Mouse (Mus musculus) thymus, postnatal 36 days (tissue): ENCODE data around the gene Cnih3.
A peak's percentile ranks its signal among the peaks of the same experiment; 100 is the strongest.

Experiments used
- DNase-seq, 2 experiments: peaks; one replicate each; pipeline ENCODE4 v3.0.0; 2022; ENCODE audit warnings: mixed read lengths in 2 of 2

Cnih3 gene

DNA sequence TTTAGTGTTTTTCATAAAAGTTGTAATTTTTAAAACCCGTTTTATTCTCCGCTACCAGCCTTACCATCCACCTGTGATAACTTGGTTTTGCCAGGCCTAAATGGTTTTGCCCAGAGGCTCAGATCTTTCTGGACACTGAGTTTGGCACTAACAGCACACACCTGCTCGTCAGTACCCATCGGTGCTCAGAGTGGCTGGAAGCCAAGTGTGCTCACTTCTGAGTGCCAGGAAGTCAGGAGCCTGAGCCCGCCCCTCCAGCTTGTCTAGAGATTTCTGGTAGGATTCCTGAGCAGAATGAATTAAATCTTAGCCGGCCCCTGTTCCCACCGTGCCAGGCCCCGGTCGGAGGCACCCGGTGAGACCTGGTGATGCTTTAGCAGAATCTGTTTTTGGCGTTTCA, 54.9 kb downstream of the Cnih3 start:
- DNase-seq = no peak

DNA sequence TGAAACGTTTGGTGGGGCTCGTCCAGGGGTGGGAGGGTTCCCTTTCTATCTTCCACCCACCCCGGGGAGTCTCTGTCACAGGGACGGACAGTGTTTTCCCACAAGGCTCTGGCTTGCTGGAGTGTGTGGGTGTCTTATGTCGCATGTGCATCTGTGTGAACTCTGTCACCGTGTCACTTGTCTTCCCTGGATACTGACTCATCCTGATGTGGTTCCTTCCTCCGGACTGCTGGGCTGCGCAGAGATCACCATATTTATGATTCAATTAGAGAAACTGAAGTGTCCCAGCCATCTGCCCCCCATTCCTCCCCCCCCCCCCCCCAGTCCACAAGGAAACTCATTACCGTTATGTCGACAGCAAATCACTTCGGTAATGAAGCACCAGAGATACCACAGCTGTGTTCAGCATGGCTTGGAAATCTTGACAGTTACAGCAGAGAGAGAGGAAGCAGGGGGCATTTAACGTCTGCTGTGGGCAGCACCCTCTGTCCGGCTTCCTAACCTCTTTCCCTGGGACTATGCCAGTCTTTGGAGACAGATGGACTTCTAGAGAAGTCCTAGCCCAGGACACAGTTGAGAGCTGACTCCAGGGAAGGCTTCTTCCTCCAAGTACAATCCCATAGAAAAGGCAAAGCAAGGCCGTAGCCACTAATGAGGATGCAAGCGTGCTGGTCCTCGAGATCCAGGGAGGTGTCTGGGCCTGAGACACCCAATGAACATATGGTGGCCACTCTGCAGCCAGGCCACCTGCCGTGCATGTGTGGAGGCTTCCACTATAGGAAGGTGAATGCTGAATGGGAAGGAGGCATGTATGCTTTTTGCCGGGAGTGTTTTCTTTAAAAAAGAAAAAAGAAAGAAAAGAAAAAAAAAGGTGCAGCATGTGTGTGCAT, 55.9 kb downstream of the Cnih3 start:
- DNase-seq = no peak

DNA sequence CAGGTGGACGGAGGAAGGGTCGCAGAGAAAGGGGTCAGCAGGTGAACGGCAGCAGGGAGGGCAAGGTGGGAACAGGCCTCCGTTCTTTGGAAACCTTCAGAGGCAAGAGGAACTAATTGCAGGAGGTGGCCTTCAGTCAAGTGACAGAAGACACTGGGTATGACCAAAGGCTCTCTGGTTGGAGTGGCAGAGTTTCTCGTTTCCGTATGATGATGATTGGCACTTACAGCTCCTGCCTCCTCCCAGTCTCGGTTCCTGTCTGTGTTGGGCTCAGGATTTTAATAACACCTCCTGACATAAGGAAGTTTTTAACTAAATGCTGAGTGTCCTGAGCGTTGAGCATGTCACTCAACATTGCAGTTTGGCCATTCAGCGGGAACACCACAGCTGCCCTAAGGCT, 57.3 kb downstream of the Cnih3 start:
- DNase-seq = no peak

DNA sequence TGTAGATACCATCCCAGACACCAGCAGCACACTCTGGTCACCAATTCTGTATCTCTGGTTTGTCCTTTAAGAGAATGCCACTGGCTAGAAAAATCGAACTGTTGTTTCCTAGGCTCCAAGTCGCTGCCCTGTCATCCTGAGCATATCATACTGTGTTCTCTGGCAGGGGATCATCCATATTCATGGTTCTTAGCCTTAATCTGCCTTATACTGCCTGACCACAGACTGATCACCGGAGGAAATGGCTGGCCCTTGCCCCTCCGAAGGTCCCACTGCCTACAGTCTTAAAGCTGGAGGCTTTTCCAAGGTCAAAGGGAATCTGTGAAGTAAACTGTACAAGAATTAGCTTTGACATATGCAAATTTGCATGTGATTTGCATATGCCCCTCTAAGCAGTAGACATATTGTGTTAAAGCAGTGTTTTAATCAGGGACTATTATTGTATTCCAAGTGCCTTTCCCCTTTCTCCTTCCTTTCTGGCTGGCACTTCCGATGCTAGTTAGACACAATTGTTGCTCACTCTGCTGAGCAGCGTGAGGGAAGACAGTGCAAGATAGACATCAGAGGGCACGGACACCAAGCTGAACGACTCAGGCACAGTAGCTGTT, 58.3 kb downstream of the Cnih3 start:
- DNase-seq = no peak

DNA sequence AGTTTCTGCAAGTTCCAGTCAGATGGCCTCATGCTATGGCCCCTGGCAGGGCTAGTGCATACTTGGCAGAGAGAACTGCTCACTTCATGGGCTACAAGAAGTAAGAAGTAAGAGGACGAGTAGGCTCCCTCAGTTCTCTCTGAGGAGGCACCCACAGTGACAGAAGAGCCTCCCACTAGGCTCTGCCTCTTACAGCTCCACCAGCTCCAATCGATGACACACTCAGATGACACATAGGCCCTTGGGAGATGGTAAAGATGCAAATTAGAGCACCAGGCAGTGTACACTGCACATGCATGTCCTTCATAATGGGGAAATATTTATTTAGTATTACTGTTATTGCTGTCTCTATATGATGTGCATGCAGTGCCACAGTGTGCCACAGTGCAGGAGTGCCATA, 62.6 kb downstream of the Cnih3 start:
- DNase-seq = no peak

DNA sequence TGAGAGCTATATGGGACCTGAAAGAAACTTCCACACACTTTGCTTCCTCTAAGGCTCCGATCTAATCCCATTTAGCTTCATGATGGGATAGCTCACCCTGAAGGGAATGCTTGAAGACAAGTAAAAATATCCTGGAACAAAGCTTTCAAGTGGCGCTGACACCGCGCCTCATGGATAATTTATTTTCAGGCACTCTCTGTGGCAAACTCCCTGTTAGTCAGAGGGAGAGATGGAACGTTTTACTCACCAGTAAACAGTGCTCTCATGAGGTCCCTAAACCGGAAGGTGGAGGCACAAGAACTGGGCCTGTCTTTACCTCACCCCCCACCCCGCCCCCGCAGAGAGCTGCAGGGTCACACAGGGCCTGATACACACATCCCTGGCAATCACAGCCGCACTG, 64.4 kb downstream of the Cnih3 start:
- DNase-seq = no peak

DNA sequence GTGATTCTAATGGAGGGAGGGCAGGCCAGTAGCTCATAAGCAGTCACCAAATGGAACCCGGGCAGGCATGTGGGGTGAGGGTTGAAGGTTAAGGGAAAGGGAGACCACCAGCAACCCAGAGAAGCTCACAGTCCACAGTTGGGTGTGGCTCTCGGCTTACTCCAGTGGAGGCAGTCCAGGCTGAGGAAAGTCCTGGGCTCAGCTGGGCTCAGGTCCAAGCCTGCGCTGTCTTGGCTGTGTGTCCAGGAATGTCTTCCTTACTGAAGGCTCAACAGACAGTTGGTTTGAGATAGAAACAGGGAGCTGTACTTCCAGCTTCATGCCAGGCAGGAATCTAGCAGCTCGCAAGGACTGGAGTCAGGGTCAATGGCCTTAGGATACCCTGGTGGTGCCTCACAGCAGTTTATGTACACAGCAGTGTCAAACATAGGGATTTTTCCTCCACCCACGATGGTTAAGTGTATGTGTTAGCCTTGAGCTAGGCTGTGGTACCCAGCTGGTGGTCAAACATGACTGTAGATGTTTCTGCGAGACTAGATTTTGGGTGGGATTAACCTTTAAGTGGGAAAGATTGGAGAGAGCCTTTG, 65.6 kb downstream of the Cnih3 start:
- DNase-seq = no peak

DNA sequence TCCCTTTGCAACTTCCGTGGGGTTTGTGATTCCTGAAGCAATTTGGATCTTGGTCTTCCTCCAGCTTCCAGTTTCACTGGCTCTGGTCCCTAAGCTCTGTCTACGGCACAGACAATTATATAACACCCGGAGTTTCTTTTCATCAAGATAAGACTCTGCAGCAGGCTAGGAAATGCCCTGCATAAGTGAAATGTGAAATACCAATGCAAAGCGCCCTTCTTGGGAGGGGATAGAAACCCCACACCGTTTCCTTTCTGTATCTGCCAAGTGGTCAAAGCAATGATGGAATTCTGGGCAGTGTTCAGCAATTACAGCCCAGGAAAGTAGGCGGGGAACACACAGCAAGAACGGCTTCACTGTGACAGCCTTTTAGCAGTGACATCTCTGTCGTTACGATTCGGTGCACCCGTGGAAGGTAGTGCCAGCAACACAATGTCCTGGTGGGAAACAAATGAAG, 67.7 kb downstream of the Cnih3 start:
- no peak for DNase-seq

DNA sequence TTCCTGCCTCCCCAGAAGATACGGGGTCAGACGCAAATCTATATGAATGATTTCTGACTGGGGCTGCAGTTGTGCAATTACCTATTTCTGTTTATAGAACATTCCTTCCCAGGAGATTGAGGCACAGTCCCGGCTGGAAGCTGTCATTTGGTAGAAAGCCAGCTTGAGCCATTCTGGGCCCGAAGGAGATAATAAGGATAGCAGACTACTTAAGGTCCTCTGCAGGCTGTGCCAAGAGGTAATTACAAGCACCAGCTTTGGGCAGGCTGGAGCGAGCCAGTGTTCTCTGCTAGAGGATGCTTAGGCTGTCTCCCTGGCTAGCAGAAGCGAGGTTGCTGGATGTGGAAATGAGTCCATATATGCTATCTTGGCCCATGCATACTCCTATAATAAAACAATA, 70.4 kb downstream of the Cnih3 start:
- DNase-seq = no peak

DNA sequence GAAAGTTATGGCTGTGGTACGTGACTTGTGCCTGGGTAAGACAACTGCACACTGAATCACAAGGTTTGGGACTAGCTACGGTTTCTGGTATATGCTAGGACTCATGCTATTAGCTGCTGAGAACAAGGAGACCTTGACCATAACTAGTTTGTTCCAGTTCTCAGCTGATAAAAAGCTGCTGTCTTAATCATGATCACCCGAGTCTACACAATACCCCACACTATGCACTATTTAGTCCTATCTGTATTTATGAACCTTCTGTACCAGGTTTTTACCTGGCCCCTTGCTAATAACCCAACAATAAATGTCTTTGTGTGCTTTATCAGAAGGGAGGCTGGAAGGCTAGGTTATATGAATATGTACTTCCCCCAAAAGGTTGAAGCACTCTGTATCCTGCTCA, 72.5 kb downstream of the Cnih3 start:
- no peak for DNase-seq

DNA sequence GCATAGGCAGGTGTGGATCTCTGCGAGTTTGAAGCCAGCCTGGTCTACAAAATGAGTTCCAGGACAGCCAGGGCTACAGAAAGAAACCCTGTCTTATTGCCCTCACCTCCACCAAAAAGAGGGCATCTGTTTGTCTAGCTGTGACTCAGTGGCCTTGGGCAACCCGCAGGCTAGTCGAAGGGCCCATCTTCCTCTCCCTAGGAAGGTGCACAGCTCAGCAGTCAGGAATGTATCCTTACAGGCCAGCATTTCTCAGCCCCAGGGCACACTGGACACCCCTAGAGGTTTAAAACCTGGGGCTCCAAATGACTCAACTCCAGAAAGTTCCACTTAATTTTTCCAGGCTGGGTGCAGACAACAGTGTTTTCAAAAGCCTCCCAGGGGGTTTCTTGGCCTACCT, 73.0 kb downstream of the Cnih3 start:
- no peak for DNase-seq

DNA sequence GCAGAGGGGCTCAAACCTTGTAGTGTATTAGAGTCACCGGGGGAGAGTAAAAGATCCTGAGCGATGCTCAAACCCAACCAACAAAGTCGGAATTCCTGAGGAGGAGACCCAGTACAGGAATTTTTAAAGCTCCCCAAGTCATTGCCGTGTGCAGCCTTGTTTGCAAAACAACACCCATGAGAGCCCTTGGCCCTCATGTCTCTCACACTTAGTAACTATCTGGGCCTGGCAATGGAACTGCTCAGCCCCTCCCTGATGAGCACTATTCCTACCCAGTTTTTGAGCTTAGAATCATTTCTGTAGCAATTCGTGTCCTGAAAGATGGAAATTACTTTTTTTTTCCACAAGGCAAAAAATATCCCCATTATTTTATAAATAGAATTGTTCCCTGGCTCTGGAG, 74.0 kb downstream of the Cnih3 start:
- DNase-seq = no peak

DNA sequence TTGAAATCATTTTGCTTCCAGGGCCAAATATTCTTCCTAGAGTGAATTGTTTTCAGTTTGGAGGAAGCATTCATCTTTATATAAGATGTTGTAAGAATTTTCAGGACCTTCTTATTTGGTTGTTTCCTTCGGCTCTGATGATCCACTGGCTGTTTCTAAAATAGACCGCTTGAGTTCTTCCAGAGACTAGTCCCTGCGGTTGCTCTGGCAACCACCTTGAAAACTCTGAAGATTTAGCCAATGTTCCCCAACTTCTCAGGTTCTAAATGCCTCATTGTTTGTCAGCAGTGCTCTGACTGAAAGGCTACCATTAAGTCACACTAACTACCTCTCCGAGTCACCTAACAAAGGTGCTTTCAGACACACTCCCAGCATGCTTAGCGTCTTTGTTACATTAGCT, 80.8 kb downstream of the Cnih3 start:
- no peak for DNase-seq

DNA sequence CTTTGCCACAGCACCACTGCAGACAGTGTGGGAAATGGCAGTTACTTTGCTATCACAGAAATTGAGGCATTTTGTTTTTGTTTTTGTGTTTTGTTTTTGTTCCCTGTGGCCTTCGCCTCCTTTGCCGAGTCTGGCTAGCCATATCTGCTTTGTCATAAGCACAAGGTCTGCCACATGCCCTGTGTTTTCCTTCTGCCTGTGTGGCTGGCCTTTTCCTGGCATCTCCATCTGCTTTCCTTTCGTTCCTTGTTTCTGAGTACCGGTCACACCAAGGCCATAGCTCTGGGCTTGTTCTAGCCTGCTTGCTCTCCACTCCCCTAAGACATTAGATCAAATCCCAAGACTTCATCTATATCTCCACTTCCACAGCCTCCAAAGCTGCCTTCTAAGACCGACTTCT, 83.0 kb downstream of the Cnih3 start:
- no peak for DNase-seq

DNA sequence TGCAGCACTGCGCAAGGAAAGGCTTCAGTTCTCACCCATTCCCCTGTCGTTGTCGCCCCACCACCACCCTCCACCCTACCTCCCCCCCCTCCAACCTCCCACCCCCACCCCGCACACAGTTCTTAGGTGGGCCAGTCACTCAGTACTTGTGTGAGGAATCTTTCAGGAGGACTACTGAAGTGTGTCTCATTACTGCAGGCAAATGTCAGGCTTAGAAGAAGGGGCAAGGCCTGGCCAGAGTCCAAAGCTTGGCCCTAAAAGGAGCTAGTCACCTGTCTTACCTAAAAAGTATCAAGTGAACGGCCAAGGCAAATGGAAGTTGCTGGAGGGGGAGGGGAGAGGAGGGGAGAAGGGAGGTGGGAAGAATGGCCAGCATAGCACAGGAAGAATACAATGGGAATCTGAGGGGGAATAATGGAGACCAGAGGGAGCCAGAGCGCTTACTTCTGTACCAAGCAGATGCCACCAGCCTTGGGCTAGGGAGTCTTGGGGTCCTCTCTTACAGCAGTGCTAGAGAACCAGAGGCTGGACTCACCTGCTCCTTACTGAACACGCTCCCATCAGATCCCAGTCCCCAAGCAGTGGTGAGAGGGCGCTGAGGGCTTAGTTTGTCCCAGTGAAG, 88.7 kb downstream of the Cnih3 start:
- DNase-seq = no peak

DNA sequence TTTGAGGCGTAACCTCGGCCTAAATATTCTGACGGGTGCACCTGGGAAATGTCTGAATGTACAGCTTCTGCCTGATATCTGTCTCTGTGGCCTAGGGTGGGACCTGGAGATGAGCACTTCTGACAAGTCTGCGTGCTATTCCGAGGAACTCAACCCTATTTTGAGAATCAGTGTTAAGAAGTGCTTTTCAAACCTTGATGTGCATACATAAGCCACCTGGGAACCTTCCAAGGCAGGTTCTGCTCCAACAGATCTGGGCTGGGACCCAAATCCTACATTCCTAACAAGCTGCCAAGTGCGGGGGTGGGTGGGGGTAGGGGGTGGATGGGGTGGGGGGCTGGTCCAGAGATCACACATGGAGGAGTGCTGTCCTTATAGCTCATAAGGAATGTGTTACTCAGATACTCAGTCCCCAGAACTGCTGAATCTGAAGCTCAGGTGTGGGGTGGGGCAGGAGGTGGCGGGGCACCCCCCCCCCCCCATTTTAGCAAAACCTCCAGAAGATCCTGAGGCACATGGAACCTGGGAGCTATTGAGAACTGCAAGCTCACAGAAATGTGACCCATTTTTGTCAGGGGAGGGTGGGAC, 89.3 kb downstream of the Cnih3 start:
- no peak for DNase-seq

DNA sequence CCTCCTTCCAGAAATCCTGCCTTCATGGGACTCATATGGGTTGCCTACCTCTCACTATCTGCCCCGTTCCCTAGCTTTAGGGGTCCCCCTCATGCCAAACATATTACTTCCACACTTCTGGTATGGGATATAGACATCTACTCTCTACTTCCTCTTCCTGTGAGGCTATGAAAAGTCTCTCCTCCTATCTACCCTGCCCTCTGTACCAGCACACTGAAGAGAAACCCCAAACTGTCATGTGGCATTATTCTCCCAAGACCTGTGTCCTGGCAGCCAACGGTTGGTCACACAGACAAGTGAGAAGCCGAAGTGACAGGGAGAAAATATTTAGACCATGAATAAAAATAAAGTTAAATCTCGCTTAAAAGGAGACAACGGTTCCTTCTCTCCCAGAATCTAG, 92.6 kb downstream of the Cnih3 start:
- no peak for DNase-seq

DNA sequence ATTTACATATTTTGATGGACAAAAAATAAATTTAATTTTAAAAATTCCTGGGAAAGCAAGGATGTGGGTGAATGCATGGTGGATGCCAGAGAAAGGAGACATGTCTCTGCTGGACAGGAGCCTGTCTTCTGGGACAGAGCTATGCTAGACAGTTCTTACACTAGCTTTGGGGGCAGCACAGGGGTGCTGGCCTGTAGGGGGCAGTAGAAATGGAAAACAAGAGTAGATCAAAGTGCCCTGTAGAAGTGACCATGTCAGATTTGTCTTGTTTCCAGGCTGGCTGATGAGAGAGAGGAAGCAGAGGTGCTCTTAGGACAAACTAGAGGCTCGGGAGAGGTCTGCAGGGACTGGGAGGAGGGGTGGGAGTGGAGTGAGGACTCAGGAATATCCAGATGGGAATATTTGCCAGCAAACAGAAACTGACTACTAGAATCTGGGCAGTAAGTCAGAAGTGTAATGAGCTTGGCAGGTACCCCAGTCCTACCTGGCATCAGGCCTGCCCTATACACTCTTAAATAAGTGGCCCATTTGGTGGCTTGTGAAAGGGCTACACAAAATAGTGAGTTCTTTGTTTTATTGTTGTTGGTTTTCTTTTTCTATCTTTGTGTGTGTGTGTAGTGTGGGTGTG, 93.3 kb downstream of the Cnih3 start:
- DNase-seq = peak; percentile 5 to 9

DNA sequence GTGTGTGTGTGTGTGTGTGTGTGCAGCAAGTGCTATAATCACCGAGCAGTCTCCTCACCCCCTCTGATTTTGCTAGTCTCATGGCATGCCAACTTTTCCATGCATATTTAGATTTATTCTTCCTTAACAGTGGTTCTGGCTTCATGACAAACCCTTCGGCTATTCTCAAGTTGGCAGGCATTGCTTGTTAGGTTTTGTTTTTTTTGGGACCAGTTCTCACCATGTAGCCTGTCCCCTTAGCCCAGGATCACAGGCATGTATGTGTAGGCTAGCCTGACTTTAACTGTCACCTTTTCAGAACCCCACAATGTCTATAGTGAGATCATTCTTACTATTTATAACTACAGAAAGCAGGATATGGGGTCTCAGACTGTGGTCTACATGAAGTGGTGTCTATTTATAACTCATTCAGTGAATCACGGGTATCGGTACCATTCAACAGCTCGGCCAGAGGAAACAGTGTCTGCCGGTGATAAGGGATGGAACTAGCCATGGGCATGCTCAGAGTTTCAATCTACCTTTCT, 94.2 kb downstream of the Cnih3 start:
- DNase-seq = no peak

DNA sequence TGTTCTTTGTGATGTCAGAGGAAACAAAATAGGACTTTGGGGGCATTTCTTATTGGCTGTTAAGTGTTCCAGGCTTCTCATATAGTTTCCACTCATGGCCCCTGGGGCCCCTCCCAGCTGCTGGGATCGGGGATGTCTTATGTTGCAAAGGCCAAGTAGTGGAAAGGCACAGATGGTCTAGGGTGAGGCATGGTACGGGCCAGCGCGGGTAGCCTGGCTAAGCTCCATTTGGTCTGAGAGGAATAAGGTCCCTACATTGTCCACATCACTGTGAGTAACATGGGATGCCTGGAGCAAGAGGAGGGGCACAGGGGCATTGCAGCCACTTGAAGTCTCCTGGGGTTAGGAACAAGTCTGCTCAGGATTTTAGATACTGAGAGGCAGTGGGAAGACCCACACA, 95.1 kb downstream of the Cnih3 start:
- no peak for DNase-seq

DNA sequence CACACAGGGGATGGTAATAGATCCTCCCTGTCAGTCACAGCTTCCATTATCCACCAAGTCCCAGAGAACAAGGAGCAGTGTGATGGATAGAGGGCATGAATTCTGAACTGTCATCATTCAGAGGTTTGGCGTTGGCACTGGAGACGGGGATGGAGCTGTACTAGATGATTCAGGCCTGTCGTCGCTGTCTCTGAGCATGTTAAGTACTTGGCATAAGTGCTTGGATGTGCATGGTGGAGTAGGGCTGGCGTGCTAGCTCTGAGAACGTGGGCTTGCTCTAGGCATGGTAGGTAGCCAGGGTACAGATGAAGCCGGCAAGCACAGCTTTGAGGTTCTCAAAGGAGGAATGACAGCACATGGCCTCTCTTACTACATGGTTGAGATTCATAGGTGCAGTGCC, 95.6 kb downstream of the Cnih3 start:
- no peak for DNase-seq

DNA sequence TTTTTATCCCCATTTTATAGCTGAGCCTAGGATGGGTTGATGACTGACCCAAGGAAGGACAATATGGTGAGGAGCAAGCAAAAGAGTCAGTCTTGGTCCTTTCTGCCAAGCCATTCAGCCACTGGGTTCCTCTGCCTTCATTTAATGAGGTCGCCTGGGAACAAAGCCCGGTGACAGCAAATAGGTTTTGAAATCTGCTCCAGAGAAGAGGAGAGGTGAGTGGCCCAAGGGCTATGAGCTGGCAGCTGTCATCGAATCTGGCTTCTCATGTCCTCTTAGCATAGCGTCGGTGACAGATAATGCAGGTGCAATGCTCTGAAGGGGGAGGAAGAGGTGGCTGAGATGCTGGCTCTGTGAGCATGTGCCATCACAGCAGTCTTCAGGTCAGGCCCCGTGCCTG, 100.7 kb downstream of the Cnih3 start:
- DNase-seq = no peak

DNA sequence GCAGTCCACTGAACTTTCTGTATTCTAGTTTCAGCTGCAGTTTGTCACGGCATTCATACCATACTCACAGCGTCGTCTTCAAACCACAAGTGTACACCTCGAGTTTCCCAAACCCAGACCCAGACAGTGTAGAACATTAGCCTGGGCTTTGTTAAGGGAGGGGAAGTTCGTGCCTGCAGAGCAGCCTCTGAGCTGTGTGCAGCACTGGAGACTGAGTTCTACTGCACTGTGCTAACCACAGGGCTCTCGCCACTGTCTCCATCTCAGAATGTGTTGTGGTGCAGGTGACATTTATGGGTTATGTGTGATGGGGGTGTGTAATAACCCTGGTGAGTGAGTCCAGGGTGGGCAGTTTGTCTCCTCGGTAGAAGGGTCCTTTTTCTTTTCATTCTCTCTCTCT, 104.5 kb downstream of the Cnih3 start:
- no peak for DNase-seq
